Mouse (Mus musculus): ENCODE results near the gene Lamtor2.
A peak's percentile ranks its signal among the peaks of the same experiment; 100 is the strongest.

Lamtor2 gene

DNA sequence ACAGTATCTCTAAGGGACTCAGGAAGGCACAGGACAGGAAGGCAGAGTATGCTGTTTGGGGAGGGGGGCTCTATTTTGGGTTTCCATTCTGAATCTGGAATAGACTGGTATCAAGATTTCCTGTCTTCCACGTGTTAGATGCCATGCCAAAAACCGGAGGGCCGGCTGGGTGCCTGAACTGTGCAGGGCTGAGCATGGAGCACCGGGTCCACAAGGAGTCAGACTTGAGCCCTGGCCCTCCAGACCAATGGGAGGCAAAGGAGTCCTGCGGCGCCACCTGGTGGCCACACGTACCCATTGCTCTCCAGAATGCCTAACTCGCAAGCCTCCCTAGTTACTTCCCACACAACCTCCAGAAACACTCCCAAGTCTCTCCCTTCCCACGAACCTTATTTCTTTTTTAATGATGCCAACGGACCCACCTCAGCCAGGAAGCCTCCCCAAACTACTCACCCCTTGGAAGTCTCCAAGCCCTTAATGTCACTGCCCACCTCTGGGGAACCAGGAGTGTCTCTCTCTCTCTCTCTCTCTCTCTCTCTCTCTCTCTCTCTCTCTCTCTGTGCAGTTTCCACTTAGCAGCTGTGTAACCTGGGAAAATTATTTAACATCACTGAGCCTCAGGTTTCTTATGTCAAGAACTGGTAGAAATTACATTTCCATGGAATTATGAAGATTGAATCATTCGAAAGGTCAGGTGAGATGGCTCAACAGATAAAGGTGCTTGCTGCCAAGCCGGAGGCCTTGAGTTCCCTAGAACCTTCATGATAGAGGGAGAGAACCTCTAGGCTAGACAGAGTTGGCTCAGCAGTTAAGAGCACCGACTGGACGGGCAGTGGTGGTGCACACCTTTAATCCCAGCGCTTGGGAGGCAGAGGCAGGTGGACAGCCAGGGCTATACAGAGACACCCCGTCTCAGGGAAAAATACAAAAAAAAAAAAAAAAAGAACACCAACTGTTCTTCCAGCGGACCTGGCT lies 26.4 kb downstream of the Lamtor2 start:
- DNase-seq (ENCODE audit: low spot score): peak; percentile 75

GRCm38 (mm10) chr3:88525021-88525420 lies 27.9 kb downstream of the Lamtor2 start:
- no peak for DNase-seq (ENCODE audit: low spot score)

DNA sequence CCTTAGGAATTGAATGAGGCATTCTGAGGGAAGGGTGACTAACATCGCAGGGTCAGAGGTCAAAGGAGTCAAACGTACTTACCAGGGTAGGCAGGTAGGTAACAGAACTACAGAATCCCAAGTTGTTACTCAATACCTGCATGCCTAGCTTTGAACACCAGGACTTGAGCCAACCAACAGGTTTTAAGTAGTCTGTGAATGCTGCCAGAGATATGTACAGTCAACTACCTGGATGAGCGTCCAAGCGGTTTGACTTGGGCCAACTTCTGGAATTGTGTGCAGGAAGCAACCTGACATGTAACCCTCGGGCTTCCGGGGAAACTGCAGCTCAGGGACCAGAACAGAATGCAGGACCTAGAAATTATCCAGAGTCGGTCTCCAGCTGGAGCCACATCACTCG lies 29.8 kb downstream of the Lamtor2 start:
- no peak for DNase-seq (ENCODE audit: low spot score)

DNA sequence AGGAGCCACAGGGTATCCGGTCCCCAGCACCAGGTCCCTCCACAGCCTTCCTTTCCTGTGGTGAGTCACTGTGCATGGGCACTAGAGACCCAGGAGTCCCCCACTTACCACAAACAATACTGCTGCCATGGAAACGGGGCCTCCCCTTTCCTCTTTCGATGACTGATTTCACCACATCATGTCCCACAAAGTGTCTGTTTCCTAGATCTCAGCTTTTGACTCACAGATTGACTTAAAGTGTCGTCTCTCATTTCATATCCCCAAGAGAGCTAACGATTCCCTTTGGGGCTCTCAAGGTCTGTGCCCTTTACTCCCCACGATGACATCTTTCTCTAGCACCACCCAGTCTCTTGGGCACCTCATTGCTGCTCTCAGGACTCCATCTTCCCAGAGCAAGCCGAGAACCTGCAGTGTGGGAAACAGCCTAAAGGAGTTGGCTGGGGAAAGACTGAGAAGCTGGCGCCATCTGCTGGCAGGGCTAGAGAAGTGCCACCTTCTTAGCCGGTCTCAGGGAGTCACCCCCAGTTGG lies 31.0 kb downstream of the Lamtor2 start:
- DNase-seq (ENCODE audit: low spot score): peak; percentile 76

- DNase-seq (ENCODE audit: low spot score): no peak
Measured at GRCm38 (mm10) chr3:88521156-88521555, 31.7 kb downstream of the Lamtor2 start.

GRCm38 (mm10) chr3:88520078-88520477 lies 32.8 kb downstream of the Lamtor2 start:
- DNase-seq (ENCODE audit: low spot score): no peak

- no peak for DNase-seq (ENCODE audit: low spot score)
Measured at GRCm38 (mm10) chr3:88518411-88518810, 34.5 kb downstream of the Lamtor2 start.

DNA sequence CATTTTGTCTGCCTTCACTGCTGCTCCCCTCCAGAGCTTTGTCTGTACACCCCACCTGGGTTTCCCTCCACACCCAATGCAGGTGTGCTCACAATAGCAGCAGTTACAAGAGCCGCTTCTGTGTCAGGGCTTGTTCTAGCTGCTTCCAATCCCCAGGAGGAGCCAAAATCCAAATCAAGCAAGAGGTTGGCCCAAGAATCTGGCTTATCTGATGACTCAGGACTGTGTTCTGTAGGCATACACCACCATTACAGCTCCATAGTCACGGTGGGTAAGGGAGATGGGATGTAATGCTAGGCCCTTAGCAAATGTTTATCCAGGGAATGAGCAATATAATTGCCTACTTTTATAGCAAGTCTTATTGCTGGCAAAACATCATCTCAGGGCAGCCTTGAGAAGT lies 36.5 kb downstream of the Lamtor2 start:
- DNase-seq (ENCODE audit: low spot score): no peak

- no peak for DNase-seq (ENCODE audit: low spot score)
Measured at GRCm38 (mm10) chr3:88515095-88515386, 37.8 kb downstream of the Lamtor2 start.

DNA sequence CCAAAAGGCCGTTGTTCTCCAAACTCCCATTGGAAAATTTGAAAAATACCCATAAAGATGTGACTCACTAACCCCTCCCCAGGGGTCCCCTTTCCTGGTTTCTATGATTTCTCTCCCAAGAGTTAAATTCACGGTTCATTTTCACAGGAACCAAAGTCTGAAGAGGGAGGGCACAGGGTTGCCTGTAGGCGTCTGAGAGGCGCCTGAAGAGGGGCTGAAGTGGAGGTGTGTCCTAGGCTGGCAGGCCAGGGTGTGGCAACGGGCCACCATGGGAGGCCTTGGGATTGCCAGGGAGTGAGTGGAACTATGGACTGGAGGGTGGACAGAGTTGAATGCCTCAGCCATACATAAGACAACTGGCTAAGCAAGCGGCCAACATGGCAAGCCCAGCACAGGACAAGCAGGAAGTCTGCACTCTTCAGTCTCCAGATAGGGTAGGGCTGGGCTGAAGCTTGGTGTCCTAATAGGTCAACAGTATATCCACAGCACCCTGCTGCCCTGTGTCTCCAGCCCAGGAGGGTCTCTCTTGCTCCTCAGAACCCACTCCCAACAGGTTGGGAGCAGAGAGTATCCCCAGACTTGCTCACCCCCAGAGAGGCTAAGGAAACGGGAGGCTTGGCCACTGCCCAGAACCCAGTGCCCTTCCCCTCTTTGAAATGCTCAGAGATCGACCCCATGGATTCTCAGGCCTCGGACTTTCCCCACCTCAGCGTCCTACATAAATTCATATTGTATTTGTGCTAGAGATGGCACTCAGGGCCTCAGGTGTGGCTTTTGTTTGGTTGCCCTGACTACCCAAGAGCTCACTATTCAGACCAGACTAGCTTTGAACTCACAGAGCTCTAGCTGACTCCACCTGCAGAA lies 38.4 kb downstream of the Lamtor2 start:
- no peak for DNase-seq (ENCODE audit: low spot score)

DNA sequence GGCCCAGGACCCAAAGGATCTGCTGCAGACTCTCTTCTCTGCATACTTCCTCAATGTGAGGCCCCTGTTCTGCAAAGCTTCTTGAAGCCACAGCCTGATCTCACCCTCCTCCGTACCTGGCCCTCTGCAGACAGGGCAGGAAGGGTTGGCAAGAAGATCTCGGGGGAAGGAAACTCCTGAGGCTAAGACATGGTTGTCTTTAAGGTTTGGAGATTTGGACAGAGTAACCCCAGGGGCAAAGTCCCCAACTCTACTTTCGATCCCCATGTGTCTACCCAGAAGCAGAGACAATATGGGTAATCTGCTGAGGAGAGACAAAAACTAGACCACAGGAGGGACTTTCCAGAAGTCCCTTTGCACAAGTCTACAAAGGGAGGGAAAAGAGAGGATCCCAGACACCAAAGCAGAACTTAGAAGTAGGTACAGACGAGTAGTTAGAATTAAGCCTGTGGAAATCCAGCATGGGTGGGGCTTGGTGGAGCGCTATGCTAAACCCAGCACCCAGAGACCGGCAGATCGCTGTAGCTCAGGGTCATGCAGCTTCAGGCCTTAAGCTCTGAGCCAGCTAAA lies 39.2 kb downstream of the Lamtor2 start:
- DNase-seq (ENCODE audit: low spot score): no peak

GRCm38 (mm10) chr3:88512896-88513545 lies 39.9 kb downstream of the Lamtor2 start:
- DNase-seq (ENCODE audit: low spot score): no peak

- DNase-seq (ENCODE audit: low spot score): no peak
Measured at GRCm38 (mm10) chr3:88512141-88512895, 40.6 kb downstream of the Lamtor2 start.

DNA sequence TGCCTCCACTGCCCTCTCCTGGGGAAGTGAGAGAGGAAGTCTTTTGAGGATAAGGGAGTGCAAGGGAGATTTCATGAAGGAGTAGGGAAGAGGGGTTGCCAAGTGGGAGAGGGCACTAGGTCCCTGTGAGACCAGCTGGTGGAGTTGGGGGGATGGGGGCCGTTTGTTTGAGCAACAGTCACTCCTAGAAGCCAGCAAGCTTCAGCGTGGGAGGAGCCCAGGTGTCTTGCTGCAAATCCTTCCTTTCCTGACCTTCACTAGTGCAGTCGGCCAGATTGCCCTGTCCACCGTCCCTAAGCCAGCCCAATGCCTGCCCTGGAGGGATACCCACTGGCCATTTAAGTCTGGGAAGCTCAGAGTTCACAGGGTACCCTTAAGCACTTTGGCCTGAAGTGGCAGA lies 41.3 kb downstream of the Lamtor2 start:
- DNase-seq (ENCODE audit: low spot score): no peak

DNA sequence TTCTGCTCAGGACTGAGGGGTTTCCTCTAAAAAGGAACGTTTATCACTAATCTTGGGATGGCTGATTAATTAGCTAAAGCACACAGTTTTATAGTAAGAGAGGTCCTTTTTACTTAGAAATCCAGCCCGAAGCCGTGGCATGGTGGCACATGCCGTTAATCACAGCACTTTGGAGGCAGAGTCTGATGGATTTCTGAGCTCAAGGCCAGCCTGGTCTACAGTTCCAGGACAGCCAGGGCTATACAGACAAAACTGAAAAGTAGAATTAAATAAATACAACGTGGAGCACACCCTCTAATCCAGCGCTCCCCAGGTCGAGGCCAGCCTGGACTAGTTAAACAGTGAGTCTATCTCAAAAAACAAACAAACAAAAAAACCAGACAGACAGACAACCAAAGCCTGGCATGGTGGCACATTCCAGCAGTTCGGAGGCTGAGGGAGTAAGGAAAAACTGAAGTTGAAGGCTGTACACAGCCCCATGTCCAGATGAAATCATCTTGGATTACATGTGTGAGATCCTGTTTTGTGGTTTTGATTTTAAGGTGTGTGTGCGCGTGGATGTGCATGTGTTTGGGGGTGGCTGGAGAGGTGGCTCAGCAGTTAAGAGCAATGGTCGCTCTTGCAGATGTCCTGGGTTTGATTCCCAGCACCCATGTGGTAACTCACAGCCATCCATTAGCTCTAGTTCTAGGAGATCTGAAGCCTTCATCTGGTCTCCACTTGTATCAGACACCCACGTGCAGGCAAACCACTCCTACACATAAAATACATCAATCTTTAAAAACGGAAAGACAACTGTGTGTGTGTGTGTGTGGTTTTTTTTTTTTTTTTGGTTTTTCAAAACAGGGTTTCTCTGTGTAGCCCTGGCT lies 42.2 kb downstream of the Lamtor2 start:
- DNase-seq (ENCODE audit: low spot score): no peak

DNA sequence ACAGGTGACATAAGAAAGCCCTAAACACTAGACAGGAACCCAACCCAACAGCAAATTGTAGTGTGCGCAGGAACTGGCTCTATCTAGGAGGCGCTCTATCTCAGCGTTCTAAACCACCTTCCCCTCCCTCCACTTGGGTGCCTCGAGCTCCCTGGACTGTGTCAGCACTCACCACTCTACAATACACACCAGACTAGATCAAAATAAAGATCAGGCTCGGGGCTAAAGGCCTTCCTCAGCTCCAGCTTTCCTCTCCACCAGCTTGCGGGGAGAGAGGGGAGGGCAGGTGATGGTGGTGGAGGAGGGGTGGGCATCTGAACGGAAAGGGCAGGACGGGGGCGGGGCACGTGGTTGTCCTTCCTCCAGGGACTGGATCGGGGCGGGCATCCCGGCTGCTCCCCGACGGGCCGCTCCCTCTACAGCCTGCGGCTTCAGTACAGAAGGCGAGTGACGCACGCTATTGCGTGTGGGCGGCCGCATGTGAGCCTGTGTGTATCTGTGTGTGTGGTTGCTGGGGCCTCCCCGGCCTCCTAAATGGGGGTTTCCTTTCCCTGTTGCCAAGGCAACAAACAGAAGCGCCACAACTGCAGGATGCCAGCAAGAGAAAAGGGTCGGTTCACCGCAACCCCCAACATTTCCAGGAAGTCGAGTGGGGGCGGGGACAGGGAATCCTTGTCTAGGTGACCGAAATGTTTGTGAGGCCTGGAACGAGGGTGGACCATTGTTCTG lies 43.0 kb downstream of the Lamtor2 start, which contains the start of gene Lmna:
Gene Lmna, minus strand, starts transcription at position 265 of the 729 bp plus-strand sequence.
- peak; percentile 91 for DNase-seq (ENCODE audit: low spot score)

GRCm38 (mm10) chr3:88509250-88509649 lies 43.6 kb downstream of the Lamtor2 start:
- no peak for DNase-seq (ENCODE audit: low spot score)

- no peak for DNase-seq (ENCODE audit: low spot score)
Measured at GRCm38 (mm10) chr3:88505765-88506164, 47.1 kb downstream of the Lamtor2 start.

DNA sequence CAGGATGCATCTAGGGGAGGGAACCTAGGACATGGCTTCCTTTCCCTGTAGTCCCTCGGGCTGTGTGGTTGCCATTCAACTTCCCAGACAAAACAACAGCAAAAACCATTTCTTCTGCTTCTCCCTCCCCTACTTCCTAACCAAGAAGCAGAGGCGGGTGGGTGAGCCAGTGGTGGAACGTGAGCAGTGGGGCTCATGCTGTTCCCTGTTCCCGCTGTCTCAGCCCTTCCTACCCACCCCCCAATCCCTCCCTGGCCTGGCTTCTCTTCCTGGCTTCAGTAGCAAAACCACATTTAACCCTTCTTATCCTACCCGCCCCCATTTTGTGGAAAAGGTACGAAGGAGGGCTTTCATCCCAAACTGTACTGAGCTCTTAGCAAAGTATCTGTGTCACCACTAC lies 47.8 kb downstream of the Lamtor2 start:
- no peak for DNase-seq (ENCODE audit: low spot score)
